Mouse (Mus musculus): ENCODE data around the gene Chst11. TPM values are rescaled to one million over a fixed set of nuclear protein-coding genes. Genes with fewer than 3 reads are reported as not detected.

Gene Chst11
- polyA plus RNA-seq, 1 experiment from 2014 or later: 2.5 TPM

DNA sequence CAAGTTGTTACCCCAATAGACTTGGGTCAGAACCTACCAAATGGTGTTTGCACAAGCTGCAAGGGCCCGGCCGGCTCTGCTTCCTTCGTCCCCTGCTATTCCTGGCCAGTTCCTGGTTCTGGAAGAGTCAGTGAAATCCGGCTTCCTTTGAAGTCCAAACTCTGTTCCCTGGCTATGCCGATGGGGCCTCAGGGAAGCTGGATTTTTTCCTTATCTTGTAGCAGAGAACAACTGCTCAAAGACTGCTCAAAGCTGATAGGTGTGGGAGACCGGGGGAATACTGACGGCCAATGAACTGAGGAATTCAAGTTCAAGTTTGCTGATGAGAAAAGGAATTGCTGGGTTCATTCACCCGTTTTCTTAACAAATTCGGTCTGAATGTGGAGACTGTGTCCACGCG is 13.7 kb upstream of the Chst11 start:
- no peaks in the 10 kb centered on the region for H3K36me3 ChIP-seq
- no peak overlapping the region for H3K27ac ChIP-seq
- no peaks in the 10 kb centered on the region for H3K27me3 ChIP-seq
- peaks cover 5% of the 10 kb centered on the region; the same call in 1 of the 2 replicates for H3K4me1 ChIP-seq
- H3K4me3 ChIP-seq: no peak overlapping the region
- no peak overlapping the region for H3K4me2 ChIP-seq (replicated peaks)
- no peaks in the 10 kb centered on the region for H3K9me3 ChIP-seq (replicated peaks)
- 79% methylated on average over 11 of the region's 11 CpGs for WGBS
- no peak overlapping the region for H3K9ac ChIP-seq
- no peak for ATAC-seq (ENCODE audit: low FRiP score)

GRCm38 (mm10) chr10:82974201-82974600 is 11.1 kb upstream of the Chst11 start:
- H3K4me2 ChIP-seq (replicated peaks): no peak overlapping the region
- no peaks in the 10 kb centered on the region for H3K36me3 ChIP-seq
- H3K4me1 ChIP-seq: peaks cover 4% of the 10 kb centered on the region; the same call in 1 of the 2 replicates
- no peaks in the 10 kb centered on the region for H3K9me3 ChIP-seq (replicated peaks)
- no peaks in the 10 kb centered on the region for H3K27me3 ChIP-seq
- no peak for ATAC-seq (ENCODE audit: low FRiP score)
- H3K4me3 ChIP-seq: no peak overlapping the region
- no peak overlapping the region for H3K9ac ChIP-seq
- WGBS: 83% methylated on average over 5 of the region's 5 CpGs
- no peak overlapping the region for H3K27ac ChIP-seq

DNA sequence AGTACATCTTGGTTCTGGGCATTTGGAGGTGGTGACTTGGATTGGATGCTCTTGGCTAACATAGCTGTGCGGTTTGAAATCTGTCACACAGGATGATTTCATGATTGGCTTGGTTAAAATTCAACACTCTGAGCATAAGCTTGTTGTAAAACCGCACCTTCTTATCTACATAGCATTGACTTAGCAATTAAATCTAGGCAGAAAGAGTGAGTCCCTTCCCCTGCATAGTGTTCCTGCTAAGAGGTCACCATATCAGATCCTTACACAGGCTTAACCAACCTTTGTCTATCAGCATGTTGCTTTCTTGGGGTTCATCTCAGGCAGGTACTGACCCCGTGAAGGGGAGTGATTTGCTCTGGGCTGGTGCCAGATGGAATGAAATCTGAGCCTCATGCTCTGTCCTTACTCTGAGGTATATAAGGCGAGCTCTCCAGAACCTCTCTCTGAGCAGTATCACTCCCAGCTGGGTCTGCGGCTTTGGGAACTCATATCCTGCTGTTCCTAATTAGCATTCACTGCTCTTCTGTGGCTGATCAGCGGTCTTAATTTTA is 10.6 kb upstream of the Chst11 start:
- no peak overlapping the region for H3K4me2 ChIP-seq (replicated peaks)
- no peaks in the 10 kb centered on the region for H3K9me3 ChIP-seq (replicated peaks)
- no peak overlapping the region for H3K27ac ChIP-seq
- no peaks in the 10 kb centered on the region for H3K36me3 ChIP-seq
- no peak overlapping the region for H3K4me3 ChIP-seq
- no peaks in the 10 kb centered on the region for H3K27me3 ChIP-seq
- no peaks in the 10 kb centered on the region for H3K4me1 ChIP-seq
- no peak for ATAC-seq (ENCODE audit: low FRiP score)
- 55% methylated on average over 6 of the region's 6 CpGs for WGBS
- H3K9ac ChIP-seq: no peak overlapping the region

- Histone ChIP-seq H3K27me3 (peaks cover under 1% of the 10 kb centered on the region; the same call in 1 of the 2 replicates), H3K4me3 (no peak overlapping the region), H3K27ac (no peak overlapping the region), H3K4me2 (replicated peaks) (no peak overlapping the region), H3K9me3 (replicated peaks) (no peaks in the 10 kb centered on the region), H3K4me1 (no peaks in the 10 kb centered on the region), H3K36me3 (no peaks in the 10 kb centered on the region), H3K9ac (no peak overlapping the region)
- ATAC-seq (ENCODE audit: low FRiP score): no peak
- WGBS: 88% methylated on average over 15 of the region's 15 CpGs
Observed at GRCm38 (mm10) chr10:82975806-82976205, 9.5 kb upstream of the Chst11 start.

GRCm38 (mm10) chr10:82982286-82982685 is 3.0 kb upstream of the Chst11 start:
- H3K27ac ChIP-seq: no peak overlapping the region
- no peaks in the 10 kb centered on the region for H3K36me3 ChIP-seq
- ATAC-seq (ENCODE audit: low FRiP score): no peak
- H3K4me3 ChIP-seq: no peak overlapping the region
- H3K27me3 ChIP-seq: peaks cover 29% of the 10 kb centered on the region
- no peak overlapping the region for H3K4me2 ChIP-seq (replicated peaks)
- no peak overlapping the region for H3K9ac ChIP-seq
- 80% methylated on average over 3 of the region's 3 CpGs for WGBS
- H3K9me3 ChIP-seq (replicated peaks): no peaks in the 10 kb centered on the region
- peaks cover 12% of the 10 kb centered on the region for H3K4me1 ChIP-seq

GRCm38 (mm10) chr10:82985700-82986131 is 418 bp downstream of the Chst11 start:
- peaks cover 29% of the 10 kb centered on the region for H3K4me1 ChIP-seq
- no peaks in the 10 kb centered on the region for H3K9me3 ChIP-seq (replicated peaks)
- peak overlapping the region; percentile 80 for H3K4me3 ChIP-seq
- H3K4me2 ChIP-seq (replicated peaks): peak overlapping the region; percentile 86
- H3K36me3 ChIP-seq: no peaks in the 10 kb centered on the region
- peak overlapping the region; percentile 87 for H3K9ac ChIP-seq
- ATAC-seq (ENCODE audit: low FRiP score): peak; percentile 67
- H3K27ac ChIP-seq: peak overlapping the region; percentile 90
- WGBS: under 1% methylated on average over 30 of the region's 32 CpGs
- H3K27me3 ChIP-seq: peaks cover 29% of the 10 kb centered on the region

DNA sequence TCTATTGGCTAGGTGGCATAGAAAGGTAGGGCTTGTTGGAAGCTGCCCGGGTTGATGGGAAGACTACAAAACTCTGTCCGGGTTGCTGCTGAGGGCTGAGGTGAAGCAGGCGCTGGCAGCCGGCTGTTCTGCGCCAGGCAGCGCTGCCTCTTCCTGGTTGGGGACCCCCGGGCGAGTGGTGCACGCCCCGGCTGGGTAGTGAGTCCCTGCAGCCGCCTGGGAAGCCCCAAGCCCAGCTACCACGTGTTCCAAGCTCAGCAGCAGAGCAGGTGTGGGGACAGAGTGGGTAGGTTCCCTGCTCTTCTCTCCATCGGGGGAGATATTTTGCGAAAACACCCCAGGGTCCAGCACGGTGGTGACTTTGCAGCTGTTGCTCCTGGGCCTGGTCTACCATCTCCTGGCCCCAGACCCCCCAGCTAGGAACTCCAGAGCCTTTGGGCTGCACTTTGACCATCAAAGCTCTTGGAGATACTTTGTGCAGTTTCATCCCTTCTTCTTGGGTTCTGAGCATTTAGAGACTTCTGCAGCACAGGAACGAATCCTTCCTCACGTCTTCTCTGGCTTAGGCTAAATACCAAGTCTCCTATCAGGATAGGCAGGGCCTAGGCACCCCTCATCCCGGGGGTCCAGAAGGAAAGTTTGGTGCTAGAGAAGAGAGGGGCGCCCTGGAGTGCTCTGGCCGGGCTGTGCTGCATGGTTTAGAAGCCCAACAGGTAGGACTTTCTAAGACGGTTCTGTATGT is 1.1 kb downstream of the Chst11 start:
- no peaks in the 10 kb centered on the region for H3K36me3 ChIP-seq
- H3K9ac ChIP-seq: peak overlapping the region; percentile 87
- ATAC-seq (ENCODE audit: low FRiP score): peak; percentile 15; the same call in 1 of the 2 replicates
- H3K9me3 ChIP-seq (replicated peaks): no peaks in the 10 kb centered on the region
- H3K27me3 ChIP-seq: peaks cover 25% of the 10 kb centered on the region
- peak overlapping the region; percentile 86 for H3K4me2 ChIP-seq (replicated peaks)
- WGBS: 4% methylated on average over 21 of the region's 21 CpGs
- H3K4me1 ChIP-seq: peaks cover 36% of the 10 kb centered on the region
- peak overlapping the region; percentile 90 for H3K27ac ChIP-seq
- peak overlapping the region; percentile 80 for H3K4me3 ChIP-seq

- Histone ChIP-seq H3K4me3 (peak overlapping the region; percentile 80), H3K27me3 (peaks cover 20% of the 10 kb centered on the region), H3K27ac (no peak overlapping the region), H3K9ac (peak overlapping the region; percentile 87), H3K4me2 (replicated peaks) (peak overlapping the region; percentile 86), H3K4me1 (peaks cover 39% of the 10 kb centered on the region), H3K36me3 (no peaks in the 10 kb centered on the region), H3K9me3 (replicated peaks) (no peaks in the 10 kb centered on the region)
- ATAC-seq (ENCODE audit: low FRiP score): no peak
- WGBS: 29% methylated on average over 8 of the region's 8 CpGs
Observed at GRCm38 (mm10) chr10:82986993-82987349, 1.7 kb downstream of the Chst11 start.

DNA sequence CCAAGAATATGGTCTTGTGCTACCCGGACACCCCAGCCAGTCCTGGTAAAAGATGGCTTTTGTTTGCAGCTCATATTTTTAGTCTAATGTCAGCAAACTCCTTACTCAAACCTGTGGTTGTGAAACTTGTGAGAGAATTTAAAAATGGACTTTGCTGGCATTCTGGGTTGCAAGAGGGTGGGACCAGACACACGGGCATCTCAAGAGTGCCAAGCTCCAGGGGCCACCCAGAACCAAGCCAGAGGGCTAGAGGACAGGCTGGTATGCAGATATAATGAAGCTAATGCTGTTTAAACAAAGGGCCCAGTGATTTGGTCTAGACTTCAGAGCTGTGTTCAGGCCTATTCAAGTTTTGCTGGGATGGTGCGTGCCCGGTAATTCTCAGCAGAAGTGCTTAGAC is 2.1 kb downstream of the Chst11 start:
- 47% methylated on average over 4 of the region's 4 CpGs for WGBS
- H3K27me3 ChIP-seq: peaks cover 18% of the 10 kb centered on the region
- peak overlapping the region; percentile 80 for H3K4me3 ChIP-seq
- H3K36me3 ChIP-seq: no peaks in the 10 kb centered on the region
- H3K4me2 ChIP-seq (replicated peaks): peak overlapping the region; percentile 86
- H3K27ac ChIP-seq: no peak overlapping the region
- no peak for ATAC-seq (ENCODE audit: low FRiP score)
- peaks cover 43% of the 10 kb centered on the region for H3K4me1 ChIP-seq
- peak overlapping the region; percentile 41; the same call in 1 of the 2 replicates for H3K9ac ChIP-seq
- no peaks in the 10 kb centered on the region for H3K9me3 ChIP-seq (replicated peaks)

DNA sequence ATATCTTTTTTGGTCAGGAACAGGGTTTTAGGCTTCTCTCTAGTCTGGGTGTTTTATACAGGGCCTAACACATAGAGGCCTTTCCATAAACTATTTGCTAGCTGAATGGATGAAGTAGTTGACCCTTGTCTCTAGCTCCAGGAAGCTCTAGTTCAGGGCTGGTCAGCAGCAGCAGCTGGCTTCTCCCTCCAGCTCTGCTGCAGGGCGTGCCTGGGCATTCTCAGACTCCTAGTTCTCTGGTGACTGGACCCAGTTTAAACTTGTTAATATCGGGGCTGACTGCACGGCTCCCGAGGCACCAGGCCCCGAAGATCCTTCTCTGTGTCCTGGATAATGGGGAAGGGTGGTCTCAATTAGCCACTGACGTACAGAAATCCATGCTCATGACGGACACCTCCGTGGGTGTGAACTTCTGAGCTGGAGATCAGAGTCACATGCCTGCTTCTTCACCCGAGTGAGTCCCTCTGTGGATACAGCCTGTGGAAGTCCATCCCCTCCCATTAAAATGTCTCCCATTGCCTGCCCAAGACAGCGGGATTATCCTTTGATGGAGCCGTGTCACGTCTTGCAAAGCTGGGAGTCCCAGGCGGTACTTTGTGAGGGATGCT is 4.2 kb downstream of the Chst11 start:
- H3K4me3 ChIP-seq: no peak overlapping the region
- no peak overlapping the region for H3K27ac ChIP-seq
- no peak overlapping the region for H3K9ac ChIP-seq
- no peak for ATAC-seq (ENCODE audit: low FRiP score)
- 69% methylated on average over 13 of the region's 13 CpGs for WGBS
- H3K4me2 ChIP-seq (replicated peaks): no peak overlapping the region
- no peaks in the 10 kb centered on the region for H3K27me3 ChIP-seq
- peaks cover 41% of the 10 kb centered on the region for H3K4me1 ChIP-seq
- no peaks in the 10 kb centered on the region for H3K9me3 ChIP-seq (replicated peaks)
- H3K36me3 ChIP-seq: no peaks in the 10 kb centered on the region

DNA sequence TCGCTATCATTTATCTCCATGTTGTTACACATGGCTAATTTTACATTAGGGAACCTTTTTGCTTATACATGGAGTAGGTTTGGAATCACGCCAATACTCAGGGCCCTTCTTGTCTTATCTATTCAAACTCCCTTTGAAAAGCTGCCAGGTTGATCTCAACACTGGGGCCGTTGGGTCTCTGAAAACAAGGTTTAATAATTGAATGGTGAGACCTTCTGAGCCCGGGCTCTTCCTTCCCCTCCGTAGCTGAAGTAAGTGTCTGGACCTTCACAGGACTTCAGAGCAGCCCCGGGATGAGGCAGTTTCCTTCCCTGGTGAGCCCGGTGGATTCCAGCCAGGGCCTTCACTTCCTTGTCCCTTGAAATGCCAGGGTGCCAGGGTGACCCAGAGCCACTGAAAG is 5.6 kb downstream of the Chst11 start:
- peaks cover 39% of the 10 kb centered on the region for H3K4me1 ChIP-seq
- WGBS: 67% methylated on average over 7 of the region's 7 CpGs

GRCm38 (mm10) chr10:82991756-82992519 is 6.6 kb downstream of the Chst11 start:
- no peak for ATAC-seq (ENCODE audit: low FRiP score)
- Histone ChIP-seq H3K4me3 (no peak overlapping the region), H3K9ac (no peak overlapping the region), H3K4me1 (peaks cover 33% of the 10 kb centered on the region), H3K4me2 (replicated peaks) (no peak overlapping the region), H3K27me3 (no peaks in the 10 kb centered on the region), H3K9me3 (replicated peaks) (no peaks in the 10 kb centered on the region), H3K27ac (no peak overlapping the region), H3K36me3 (no peaks in the 10 kb centered on the region)
- WGBS: 44% methylated on average over 10 of the region's 10 CpGs

More for the DNA sequence above, 5.6 kb downstream of the Chst11 start:
- H3K9ac ChIP-seq: no peak overlapping the region
- no peak for ATAC-seq (ENCODE audit: low FRiP score)
- H3K27me3 ChIP-seq: no peaks in the 10 kb centered on the region
- H3K9me3 ChIP-seq (replicated peaks): no peaks in the 10 kb centered on the region
- H3K4me3 ChIP-seq: no peak overlapping the region
- no peak overlapping the region for H3K27ac ChIP-seq
- H3K4me2 ChIP-seq (replicated peaks): no peak overlapping the region
- H3K36me3 ChIP-seq: no peaks in the 10 kb centered on the region
